8 mouse cellular contexts compared by ENCODE assay signal in genomic region chr8:95488698-95489332, GRCm38 (mm10). TPM values are rescaled to one million over a fixed set of nuclear protein-coding genes. Genes with fewer than 3 reads are reported as not detected.
A peak's percentile ranks its signal among the peaks of the same experiment; 100 is the strongest.
DNase-seq lines count a peak whose midpoint lies in the region; ATAC-seq and TF ChIP-seq lines count a peak whose summit lies in the region.

No protein-coding gene starts in this region.

- TF ChIP-seq POLR2A in bone marrow macrophage, adult 2 months (IDR thresholded peaks at IDR 0.05; ENCODE audit: borderline replicate concordance, low read depth, low read length), result no peak
- TF ChIP-seq POLR2A in embryonic fibroblast, embryonic 13.5 days (IDR thresholded peaks at IDR 0.05; ENCODE audit: low read depth, low read length), result no peak
- TF ChIP-seq POLR2A in myocyte (IDR thresholded peaks at IDR 0.05; ENCODE audit: insufficient read length, low read depth), result peak; percentile 61

- TF ChIP-seq CTCF in C2C12 (IDR thresholded peaks at IDR 0.05; ENCODE audit: control insufficient read depth, insufficient read depth, insufficient read length), result peak; percentile 96
- TF ChIP-seq CTCF in bone marrow macrophage, adult 2 months (IDR thresholded peaks at IDR 0.05; ENCODE audit: low read depth, low read length), result no peak
- no peak for TF ChIP-seq CTCF in embryonic fibroblast, embryonic 13.5 days (IDR thresholded peaks at IDR 0.05; ENCODE audit: borderline replicate concordance, insufficient read depth, low read length)

- H3K36me3 ChIP-seq in C2C12 (ENCODE audit: control insufficient read depth, insufficient read depth), result peaks cover 37% of the 10 kb centered on the region
- peaks cover 13% of the 10 kb centered on the region; the same call in 1 of the 2 replicates for H3K36me3 ChIP-seq in heart, embryonic 11.5 days (ENCODE audit: control insufficient read depth, insufficient read depth, low read length)
- peaks cover 32% of the 10 kb centered on the region for H3K36me3 ChIP-seq in kidney, embryonic 15.5 days
- H3K36me3 ChIP-seq in liver, embryonic 11.5 days (ENCODE audit: control insufficient read depth, insufficient read depth, low read length), result peaks cover 14% of the 10 kb centered on the region
- peaks cover 11% of the 10 kb centered on the region for H3K36me3 ChIP-seq in myocyte (ENCODE audit: control insufficient read depth, insufficient read depth)

- H3K9me3 ChIP-seq in heart, embryonic 11.5 days (replicated peaks; ENCODE audit: control insufficient read depth, low read length), result no peaks in the 10 kb centered on the region
- no peaks in the 10 kb centered on the region for H3K9me3 ChIP-seq in kidney, embryonic 15.5 days (replicated peaks)
- H3K9me3 ChIP-seq in liver, embryonic 11.5 days (ENCODE audit: control insufficient read depth, low read length), result no peaks in the 10 kb centered on the region

- H3K4me1 ChIP-seq in bone marrow macrophage, adult 2 months (ENCODE audit: control insufficient read depth, insufficient read depth, low read length), result peaks cover 16% of the 10 kb centered on the region
- H3K4me1 ChIP-seq in embryonic fibroblast, embryonic 13.5 days (ENCODE audit: control insufficient read depth, insufficient read depth, low read length), result peaks cover 6% of the 10 kb centered on the region
- H3K4me1 ChIP-seq in heart, embryonic 11.5 days (ENCODE audit: control insufficient read depth, insufficient read depth, low read length), result peaks cover 8% of the 10 kb centered on the region
- peaks cover 20% of the 10 kb centered on the region for H3K4me1 ChIP-seq in kidney, embryonic 15.5 days
- H3K4me1 ChIP-seq in liver, embryonic 11.5 days (replicated peaks; ENCODE audit: control insufficient read depth, insufficient read depth, low read length), result peaks cover 12% of the 10 kb centered on the region

- 1% methylated on average over 19 of the region's 42 CpGs for WGBS in heart, embryonic 11.5 days (ENCODE audit: insufficient replicate concordance)
- 2% methylated on average over 7 of the region's 42 CpGs for WGBS in kidney, embryonic 15.5 days
- 3% methylated on average over 16 of the region's 42 CpGs for WGBS in liver, embryonic 11.5 days

- H3K27ac ChIP-seq in bone marrow macrophage, adult 2 months (ENCODE audit: insufficient read depth, low read depth, low read length), result no peak overlapping the region
- no peak overlapping the region for H3K27ac ChIP-seq in embryonic fibroblast, embryonic 13.5 days (ENCODE audit: insufficient read depth, low read length)
- H3K27ac ChIP-seq in heart, embryonic 11.5 days (ENCODE audit: low read depth, low read length), result peak overlapping the region; percentile 35; the same call in 1 of the 2 replicates
- no peak overlapping the region for H3K27ac ChIP-seq in kidney, embryonic 15.5 days
- H3K27ac ChIP-seq in liver, embryonic 11.5 days (ENCODE audit: low read depth, low read length), result peak overlapping the region; percentile 52

- peak overlapping the region; percentile 84 for H3K9ac ChIP-seq in heart, embryonic 11.5 days (ENCODE audit: low read depth, low read length)
- peak overlapping the region; percentile 96 for H3K9ac ChIP-seq in kidney, embryonic 15.5 days
- H3K9ac ChIP-seq in liver, embryonic 11.5 days (ENCODE audit: low read depth, low read length), result peak overlapping the region; percentile 95

- peaks cover 33% of the 10 kb centered on the region for H3K79me3 ChIP-seq in C2C12 (ENCODE audit: low read depth)

- peak; percentile 86 for DNase-seq in liver, embryonic 11.5 days (ENCODE audit: low spot score)
- DNase-seq in spleen, postnatal 4 days (ENCODE audit: low spot score in 2 of 2), result peak; percentile 90 to 99

- H3K79me2 ChIP-seq in C2C12 (ENCODE audit: control insufficient read depth, insufficient read depth) (peaks cover 47% of the 10 kb centered on the region), myocyte (ENCODE audit: control insufficient read depth, insufficient read depth) (peaks cover 38% of the 10 kb centered on the region)

- peak overlapping the region; percentile 77 for H3K4me2 ChIP-seq in heart, embryonic 11.5 days
- peak overlapping the region; percentile 71 for H3K4me2 ChIP-seq in kidney, embryonic 15.5 days
- peak overlapping the region; percentile 67 for H3K4me2 ChIP-seq in liver, embryonic 11.5 days
- H3K4me2 ChIP-seq in myocyte (ENCODE audit: low read depth), result peak overlapping the region; percentile 57

- H3ac ChIP-seq in C2C12 (ENCODE audit: control insufficient read depth, insufficient read length, low read depth) (peak overlapping the region; percentile 88), myocyte (ENCODE audit: control insufficient read depth, insufficient read length) (peak overlapping the region; percentile 83)

- peak; percentile 86 for ATAC-seq in heart, embryonic 11.5 days (replicated peaks; ENCODE audit: insufficient number of reproducible peaks, low FRiP score, low TSS enrichment)
- peak; percentile 92 for ATAC-seq in kidney, embryonic 15.5 days (replicated peaks; ENCODE audit: low FRiP score)
- ATAC-seq in liver, embryonic 11.5 days (replicated peaks; ENCODE audit: low FRiP score), result peak; percentile 93

- H3K4me3 ChIP-seq in C2C12 (ENCODE audit: insufficient read depth, poor library complexity, severe bottlenecking) (peak overlapping the region; percentile 66), myocyte (peak overlapping the region; percentile 32)
- H3K4me3 ChIP-seq in bone marrow macrophage, adult 2 months (ENCODE audit: insufficient read depth, low read length), result peak overlapping the region; percentile 53
- H3K4me3 ChIP-seq in embryonic fibroblast, embryonic 13.5 days (ENCODE audit: insufficient read depth, low read length), result peak overlapping the region; percentile 43
- H3K4me3 ChIP-seq in heart, embryonic 11.5 days (ENCODE audit: low read depth, low read length), result peak overlapping the region; percentile 79
- H3K4me3 ChIP-seq in kidney, embryonic 15.5 days (replicated peaks), result peak overlapping the region; percentile 96
- H3K4me3 ChIP-seq in liver, embryonic 11.5 days (ENCODE audit: low read depth, low read length), result peak overlapping the region; percentile 98

- H3K27me3 ChIP-seq in C2C12 (ENCODE audit: control insufficient read depth, insufficient read depth, insufficient read length), result peaks cover 3% of the 10 kb centered on the region
- no peaks in the 10 kb centered on the region for H3K27me3 ChIP-seq in heart, embryonic 11.5 days (ENCODE audit: control insufficient read depth, insufficient read depth, low read length)
- no peaks in the 10 kb centered on the region for H3K27me3 ChIP-seq in kidney, embryonic 15.5 days
- H3K27me3 ChIP-seq in liver, embryonic 11.5 days (replicated peaks; ENCODE audit: control insufficient read depth, insufficient read depth, low read length), result no peaks in the 10 kb centered on the region
- H3K27me3 ChIP-seq in myocyte (ENCODE audit: control insufficient read depth, insufficient read depth, insufficient read length), result peaks cover 4% of the 10 kb centered on the region

TF ChIP-seq in C2C12, 6 proteins besides CTCF, POLR2A, EP300 and RAD21:
- no peak for TF ChIP-seq CEBPB (IDR thresholded peaks at IDR 0.05; ENCODE audit: low read depth)
- TF ChIP-seq MYOD1 (IDR thresholded peaks at IDR 0.05; ENCODE audit: control insufficient read depth, insufficient read length, low read depth), result no peak
- no peak for TF ChIP-seq MYOG (IDR thresholded peaks at IDR 0.05; ENCODE audit: control insufficient read depth, extremely low read depth, insufficient read length)
- TF ChIP-seq FOSL1 (IDR thresholded peaks at IDR 0.05; ENCODE audit: insufficient read depth, low read length, poor library complexity, severe bottlenecking), result no peak
- TF ChIP-seq MAX (IDR thresholded peaks at IDR 0.05), result no peak
- no peak for TF ChIP-seq USF1 (IDR thresholded peaks at IDR 0.05; ENCODE audit: low read depth)

TF ChIP-seq in myocyte, 11 proteins besides CTCF, POLR2A, EP300 and RAD21:
- TF ChIP-seq TCF12 (IDR thresholded peaks at IDR 0.05; ENCODE audit: insufficient read depth, poor library complexity, severe bottlenecking) (no peak), TCF3 (IDR thresholded peaks at IDR 0.05; ENCODE audit: insufficient read length, low read depth) (no peak), REST (IDR thresholded peaks at IDR 0.05; ENCODE audit: insufficient read depth, insufficient read length) (no peak)
TF ChIP-seq in myocyte: peak in this region for 0.

RNA-seq across cellular contexts. Expression of gene Csnk2a2, which starts 1.0 kb away (rescaled TPM):
- polyA plus RNA-seq in C2C12 (2012; fragmentation: generic; extraction: Trizol) (61.0 TPM), myocyte (2012; fragmentation: generic; extraction: Trizol) (51.9 TPM)
- 64.5 and 66.5 TPM in 2 replicates for polyA plus RNA-seq in bone marrow macrophage, adult 2 months (2012; ENCODE audit: insufficient read depth, insufficient read length, missing spikeins)
- polyA plus RNA-seq in embryonic fibroblast, embryonic 13.5 days (2011; ENCODE audit: insufficient read length, low read depth, missing spikeins), result 119 and 120 TPM in 2 replicates
- polyA plus RNA-seq in heart, embryonic 11.5 days (2014; fragmentation: Nextera tagmentation; extraction: Ambion mirVana), result 12.1 and 16.0 TPM in 2 replicates
- polyA plus RNA-seq in kidney, embryonic 15.5 days (2015; fragmentation: Nextera tagmentation; extraction: Ambion mirVana), result 9.0 and 10.5 TPM in 2 replicates
- polyA plus RNA-seq in liver, embryonic 11.5 days (2014; fragmentation: Nextera tagmentation; extraction: Ambion mirVana), result 13.0 and 15.4 TPM in 2 replicates

RNA-seq across cellular contexts. Expression of gene Ccdc113, which starts 45.1 kb away (rescaled TPM):
- polyA plus RNA-seq in C2C12 (2012; fragmentation: generic; extraction: Trizol) (not detected), myocyte (2012; fragmentation: generic; extraction: Trizol) (not detected)
- polyA plus RNA-seq in bone marrow macrophage, adult 2 months (2012; ENCODE audit: insufficient read depth, insufficient read length, missing spikeins), result not detected in 2 replicates
- not detected in 2 replicates for polyA plus RNA-seq in embryonic fibroblast, embryonic 13.5 days (2011; ENCODE audit: insufficient read length, low read depth, missing spikeins)
- 2.2 and 2.3 TPM in 2 replicates for polyA plus RNA-seq in heart, embryonic 11.5 days (2014; fragmentation: Nextera tagmentation; extraction: Ambion mirVana)
- 0.59 and 0.83 TPM in 2 replicates for polyA plus RNA-seq in kidney, embryonic 15.5 days (2015; fragmentation: Nextera tagmentation; extraction: Ambion mirVana)
- not detected in 2 replicates for polyA plus RNA-seq in liver, embryonic 11.5 days (2014; fragmentation: Nextera tagmentation; extraction: Ambion mirVana)

RNA-seq across cellular contexts. Expression of gene Cfap20, which starts 54.1 kb away (rescaled TPM):
- 45.0 TPM for polyA plus RNA-seq in C2C12 (2012; fragmentation: generic; extraction: Trizol)
- polyA plus RNA-seq in bone marrow macrophage, adult 2 months (2012; ENCODE audit: insufficient read depth, insufficient read length, missing spikeins), result 42.8 and 45.7 TPM in 2 replicates
- 55.4 and 68.2 TPM in 2 replicates for polyA plus RNA-seq in embryonic fibroblast, embryonic 13.5 days (2011; ENCODE audit: insufficient read length, low read depth, missing spikeins)
- 135 and 139 TPM in 2 replicates for polyA plus RNA-seq in heart, embryonic 11.5 days (2014; fragmentation: Nextera tagmentation; extraction: Ambion mirVana)
- polyA plus RNA-seq in kidney, embryonic 15.5 days (2015; fragmentation: Nextera tagmentation; extraction: Ambion mirVana), result 138 and 139 TPM in 2 replicates
- 78.7 and 82.2 TPM in 2 replicates for polyA plus RNA-seq in liver, embryonic 11.5 days (2014; fragmentation: Nextera tagmentation; extraction: Ambion mirVana)
- polyA plus RNA-seq in myocyte (2012; fragmentation: generic; extraction: Trizol), result 39.9 TPM

Comparison
In these comparisons a context has a peak if more than half of its experiments do, and no peak if none do; other contexts are left out.
1. H3K4me3 ChIP-seq: peak in every context shown above with its lines; median percentile 98 in liver, embryonic 11.5 days; 96 in kidney, embryonic 15.5 days; 79 in heart, embryonic 11.5 days; 66 in C2C12; 53 in bone marrow macrophage, adult 2 months; 43 in embryonic fibroblast, embryonic 13.5 days; 32 in myocyte.
2. H3K27ac ChIP-seq: peak in heart, embryonic 11.5 days (single experiment) and liver, embryonic 11.5 days (single experiment); none in bone marrow macrophage, adult 2 months (single experiment), embryonic fibroblast, embryonic 13.5 days (single experiment) and kidney, embryonic 15.5 days (single experiment).
3. Peak in every context shown above with its lines, with median percentiles within 50 percentile points of each other: ATAC-seq, H3K4me2 ChIP-seq and H3K9ac ChIP-seq.